Mouse (Mus musculus): ENCODE data around the gene Gon4l.

GRCm38 (mm10) chr3:88849172-88849571, 14.1 kb downstream of the Gon4l start:
- TF ChIP-seq CTCF (IDR thresholded peaks at IDR 0.05; ENCODE audit: extremely low read depth, insufficient read depth, low read length) (no peak), POLR2A (IDR thresholded peaks at IDR 0.05; ENCODE audit: extremely low read depth, insufficient read depth, low read length) (no peak)

Measured in cortical plate, adult 2 months (tissue).